In the genomic region with DNA sequence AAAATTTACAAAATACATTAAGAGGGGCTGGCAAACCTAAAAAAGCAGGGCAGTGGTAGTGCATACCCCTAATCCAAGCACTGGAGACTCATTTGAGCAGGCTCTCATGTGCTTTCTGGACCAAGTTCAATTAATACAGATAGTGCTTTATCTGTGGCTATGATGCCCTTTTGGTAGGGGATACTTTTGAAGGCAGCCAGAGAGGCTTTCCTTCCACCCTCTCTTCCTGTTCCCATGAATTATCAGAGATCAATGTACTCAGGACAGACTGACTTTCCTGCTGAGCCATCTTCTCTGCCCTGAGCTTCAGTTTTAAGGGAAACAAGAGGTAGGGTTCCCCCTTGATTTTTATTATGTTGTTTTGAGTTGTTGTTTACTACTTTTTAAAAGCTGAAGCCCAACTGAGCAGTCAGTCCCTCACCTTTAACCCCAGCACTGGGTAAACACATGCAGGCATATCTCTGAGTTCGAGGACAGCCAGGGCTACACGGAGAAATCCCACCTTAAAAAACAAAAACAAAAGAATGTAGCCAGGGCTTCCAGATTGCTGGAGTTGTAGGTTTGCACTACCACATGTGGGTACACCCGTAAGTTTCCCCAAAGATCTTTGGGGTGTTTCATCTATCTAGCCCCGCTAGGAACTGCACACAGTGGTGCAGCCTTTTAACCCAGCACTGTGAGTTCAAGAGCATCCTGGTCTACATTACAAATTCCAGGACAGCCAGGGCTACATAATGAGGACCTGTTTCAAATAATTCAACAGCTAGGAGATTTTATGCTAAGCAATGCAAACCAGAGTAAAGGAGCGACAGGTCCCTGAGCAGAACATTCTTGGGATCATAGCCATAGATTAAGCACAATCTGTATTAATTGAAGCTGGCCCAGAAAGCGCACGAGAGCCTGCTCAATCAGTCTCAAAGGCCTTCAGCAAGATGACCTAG, we compare ENCODE assay signal across 8 mouse cellular contexts. TPM values are rescaled to one million over a fixed set of nuclear protein-coding genes. Genes with fewer than 3 reads are reported as not detected.
DNase-seq lines count a peak whose midpoint lies in the region; ATAC-seq and TF ChIP-seq lines count a peak whose summit lies in the region.

No protein-coding gene starts in this region.

- ATAC-seq in heart, embryonic 13.5 days (ENCODE audit: extremely low read depth, insufficient number of reproducible peaks, low FRiP score, low TSS enrichment), result no peak
- no peak for ATAC-seq in forebrain, embryonic 14.5 days
- ATAC-seq in liver, embryonic 16.5 days (ENCODE audit: low read depth), result no peak
- ATAC-seq in inflammation-experienced regulatory T-cells, adult 6 months, result no peak

- H3K27me3 ChIP-seq in heart, embryonic 13.5 days (replicated peaks), result no peaks in the 10 kb centered on the region
- no peaks in the 10 kb centered on the region for H3K27me3 ChIP-seq in ES-Bruce4 (ENCODE audit: control insufficient read depth, insufficient read depth, low read length, poor library complexity, severe bottlenecking)
- no peaks in the 10 kb centered on the region for H3K27me3 ChIP-seq in forebrain, embryonic 14.5 days (replicated peaks; ENCODE audit: control insufficient read depth, insufficient read depth, low read length)
- H3K27me3 ChIP-seq in liver, embryonic 16.5 days (ENCODE audit: control insufficient read depth, insufficient read depth, low read depth, low read length), result no peaks in the 10 kb centered on the region

- WGBS in heart, embryonic 13.5 days, result 34% methylated on average over 7 of the region's 7 CpGs
- 37% methylated on average over 7 of the region's 7 CpGs for WGBS in forebrain, embryonic 14.5 days
- WGBS in liver, embryonic 16.5 days (ENCODE audit: insufficient replicate concordance), result 35% methylated on average over 7 of the region's 7 CpGs

- peak overlapping the region; percentile 79 for H3K4me2 ChIP-seq in heart, embryonic 13.5 days
- H3K4me2 ChIP-seq in forebrain, embryonic 14.5 days (ENCODE audit: low read length), result peak overlapping the region; percentile 71
- H3K4me2 ChIP-seq in liver, embryonic 16.5 days (ENCODE audit: low read depth, low read length), result peak overlapping the region; percentile 84

- no peak for DNase-seq in heart, postnatal 25 days (ENCODE audit: low spot score)
- peak; percentile 14 for DNase-seq in forebrain, embryonic 14.5 days (ENCODE audit: low spot score)
- no peak for DNase-seq in right cerebral cortex, postnatal 4 days
- DNase-seq in spleen, postnatal 36 days (ENCODE audit: low spot score in 2 of 2), result no peak

- no peaks in the 10 kb centered on the region for H3K9me3 ChIP-seq in heart, embryonic 13.5 days
- H3K9me3 ChIP-seq in ES-Bruce4 (replicated peaks; ENCODE audit: control insufficient read depth, insufficient read depth, low read length, poor library complexity, severe bottlenecking), result no peaks in the 10 kb centered on the region
- H3K9me3 ChIP-seq in forebrain, embryonic 14.5 days (replicated peaks; ENCODE audit: control insufficient read depth, low read length), result no peaks in the 10 kb centered on the region
- no peaks in the 10 kb centered on the region for H3K9me3 ChIP-seq in liver, embryonic 16.5 days (replicated peaks; ENCODE audit: control insufficient read depth, low read length)

- peak overlapping the region; percentile 97 for H3K27ac ChIP-seq in heart, embryonic 13.5 days (replicated peaks)
- peak overlapping the region; percentile 83 for H3K27ac ChIP-seq in ES-Bruce4 (ENCODE audit: insufficient read depth, low read length)
- H3K27ac ChIP-seq in forebrain, embryonic 14.5 days (ENCODE audit: low read depth, low read length), result peak overlapping the region; percentile 83; the same call in 1 of the 2 replicates
- H3K27ac ChIP-seq in liver, embryonic 16.5 days (ENCODE audit: low read length), result peak overlapping the region; percentile 85

- peak overlapping the region; percentile 82 for H3K9ac ChIP-seq in heart, embryonic 13.5 days
- peak overlapping the region; percentile 54 for H3K9ac ChIP-seq in ES-Bruce4 (ENCODE audit: low read depth, poor library complexity, severe bottlenecking)
- H3K9ac ChIP-seq in forebrain, embryonic 14.5 days (ENCODE audit: low read length), result peak overlapping the region; percentile 61; the same call in 1 of the 2 replicates
- peak overlapping the region; percentile 62 for H3K9ac ChIP-seq in liver, embryonic 16.5 days (ENCODE audit: low read depth, low read length)

- no peak for TF ChIP-seq CTCF in ES-Bruce4 (IDR thresholded peaks at IDR 0.05; ENCODE audit: low read depth, low read length)

- H3K4me3 ChIP-seq in heart, embryonic 13.5 days, result peak overlapping the region; percentile 61
- H3K4me3 ChIP-seq in ES-Bruce4 (ENCODE audit: low read depth, low read length), result peak overlapping the region; percentile 77
- H3K4me3 ChIP-seq in forebrain, embryonic 14.5 days (ENCODE audit: low read depth, low read length), result peak overlapping the region; percentile 46
- peak overlapping the region; percentile 68 for H3K4me3 ChIP-seq in liver, embryonic 16.5 days (ENCODE audit: low read depth, low read length)

- TF ChIP-seq POLR2A in ES-Bruce4 (IDR thresholded peaks at IDR 0.05; ENCODE audit: insufficient read depth, low read length), result no peak

- H3K4me1 ChIP-seq in heart, embryonic 13.5 days, result peaks cover 40% of the 10 kb centered on the region
- H3K4me1 ChIP-seq in ES-Bruce4 (ENCODE audit: control insufficient read depth, insufficient read depth, low read length), result peaks cover 2% of the 10 kb centered on the region
- H3K4me1 ChIP-seq in forebrain, embryonic 14.5 days (ENCODE audit: control insufficient read depth, insufficient read depth, low read length), result peaks cover 12% of the 10 kb centered on the region; the same call in 1 of the 2 replicates
- H3K4me1 ChIP-seq in liver, embryonic 16.5 days (ENCODE audit: control insufficient read depth, low read depth, low read length), result peaks cover 44% of the 10 kb centered on the region

- no peak for TF ChIP-seq EP300 in ES-Bruce4 (IDR thresholded peaks at IDR 0.05; ENCODE audit: insufficient read depth, low read depth, low read length)

- peaks cover 29% of the 10 kb centered on the region for H3K36me3 ChIP-seq in heart, embryonic 13.5 days
- H3K36me3 ChIP-seq in ES-Bruce4 (ENCODE audit: control insufficient read depth, insufficient read depth, low read length, poor library complexity, severe bottlenecking), result peaks cover 7% of the 10 kb centered on the region
- H3K36me3 ChIP-seq in forebrain, embryonic 14.5 days (ENCODE audit: control insufficient read depth, insufficient read depth, low read length), result peaks cover 15% of the 10 kb centered on the region
- H3K36me3 ChIP-seq in liver, embryonic 16.5 days (ENCODE audit: control insufficient read depth, insufficient read depth), result peaks cover 3% of the 10 kb centered on the region; the same call in 1 of the 2 replicates

- intact Hi-C loops in heart, postnatal 25 days (cut with DNase I), result loop anchor here (5.0 kb wide), 1 partner anchor 79 kb away; a partner anchor contains a TSS

RNA-seq across cellular contexts. Expression of a gene that starts 2.9 kb away (rescaled TPM):
- 702 and 751 TPM in 2 replicates for polyA plus RNA-seq in heart, embryonic 13.5 days (2015; fragmentation: Nextera tagmentation; extraction: Ambion mirVana)
- 100 to 1,000 TPM; 547 to 566 TPM for total RNA-seq in heart, postnatal 25 days (2021)
- polyA plus RNA-seq in ES-Bruce4 (2011; ENCODE audit: insufficient read depth, insufficient read length, low read depth, missing spikeins), result 655 and 670 TPM in 2 replicates
- polyA plus RNA-seq in forebrain, embryonic 14.5 days (2014; fragmentation: Nextera tagmentation; extraction: Ambion mirVana), result 190 and 199 TPM in 2 replicates
- 187 and 201 TPM in 2 replicates for polyA plus RNA-seq in liver, embryonic 16.5 days (2015; fragmentation: Nextera tagmentation; extraction: Ambion mirVana)
- 100 to 1,000 TPM; 350 to 461 (median 355) TPM for polyA plus RNA-seq in inflammation-experienced regulatory T-cells, adult 6 months (2017; shearing (Covaris generic))

RNA-seq across cellular contexts. Expression of a gene that starts 17.8 kb away (rescaled TPM):
- 0.37 TPM in 1 of 2 replicates, not detected in the other for polyA plus RNA-seq in heart, embryonic 13.5 days (2015; fragmentation: Nextera tagmentation; extraction: Ambion mirVana)
- total RNA-seq in heart, postnatal 25 days (2021), result not detected
- not detected in 2 replicates for polyA plus RNA-seq in ES-Bruce4 (2011; ENCODE audit: insufficient read depth, insufficient read length, low read depth, missing spikeins)
- not detected in 2 replicates for polyA plus RNA-seq in forebrain, embryonic 14.5 days (2014; fragmentation: Nextera tagmentation; extraction: Ambion mirVana)
- 0.22 and 0.24 TPM in 2 replicates for polyA plus RNA-seq in liver, embryonic 16.5 days (2015; fragmentation: Nextera tagmentation; extraction: Ambion mirVana)
- not detected for polyA plus RNA-seq in inflammation-experienced regulatory T-cells, adult 6 months (2017; shearing (Covaris generic))

RNA-seq across cellular contexts. Expression of a gene that starts 36.6 kb away (rescaled TPM):
- polyA plus RNA-seq in heart, embryonic 13.5 days (2015; fragmentation: Nextera tagmentation; extraction: Ambion mirVana), result 53.3 and 53.8 TPM in 2 replicates
- total RNA-seq in heart, postnatal 25 days (2021), result 10 to 100 TPM; 17.0 to 19.7 TPM
- 37.5 and 38.0 TPM in 2 replicates for polyA plus RNA-seq in ES-Bruce4 (2011; ENCODE audit: insufficient read depth, insufficient read length, low read depth, missing spikeins)
- 79.4 and 84.3 TPM in 2 replicates for polyA plus RNA-seq in forebrain, embryonic 14.5 days (2014; fragmentation: Nextera tagmentation; extraction: Ambion mirVana)
- 19.8 and 20.0 TPM in 2 replicates for polyA plus RNA-seq in liver, embryonic 16.5 days (2015; fragmentation: Nextera tagmentation; extraction: Ambion mirVana)
- polyA plus RNA-seq in inflammation-experienced regulatory T-cells, adult 6 months (2017; shearing (Covaris generic)), result 10 to 100 TPM; 26.1 to 31.0 (median 28.5) TPM
